Mouse (Mus musculus): Measurements from ENCODE around the gene Col4a3bp. TPM values are rescaled to one million over a fixed set of nuclear protein-coding genes. Genes with fewer than 3 reads are reported as not detected.
A peak's percentile ranks its signal among the peaks of the same experiment; 100 is the strongest.
"Not testable (repeated sequence)": the region's sequence is repeated elsewhere in the genome, so short reads cannot be mapped to it uniquely, and the experiment has no call there.

The Col4a3bp gene
- polyA plus RNA-seq, 1 experiment from 2014 or later, result 9.6 TPM

GRCm38 (mm10) chr13:96660095-96660860, 117.9 kb downstream of the Col4a3bp start:
- Histone ChIP-seq H3K36me3 (peaks cover 96% of the 10 kb centered on the region), H3K27ac (no peak overlapping the region), H3K27me3 (no peaks in the 10 kb centered on the region), H3K4me2 (no peak overlapping the region), H3K4me1 (no peaks in the 10 kb centered on the region), H3K9me3 (replicated peaks) (no peaks in the 10 kb centered on the region), H3K4me3 (replicated peaks) (no peak overlapping the region), H3K9ac (no peak overlapping the region)
- ATAC-seq (replicated peaks; ENCODE audit: low FRiP score), result no peak
- 79% methylated on average over 10 of the region's 10 CpGs for WGBS

- not testable (repeated sequence) for H3K9ac ChIP-seq
These were observed 120.7 kb downstream of the Col4a3bp start for GRCm38 (mm10) chr13:96663120-96663519.

GRCm38 (mm10) chr13:96664419-96664974, 122.1 kb downstream of the Col4a3bp start:
- 89% methylated on average over 7 of the region's 7 CpGs for WGBS
- H3K36me3 ChIP-seq, result peaks cover 71% of the 10 kb centered on the region

More at GRCm38 (mm10) chr13:96663120-96663519, 120.7 kb downstream of the Col4a3bp start:
- H3K4me1 ChIP-seq; H3K27ac ChIP-seq; H3K27me3 ChIP-seq; H3K9me3 ChIP-seq (replicated peaks); H3K4me2 ChIP-seq; H3K4me3 ChIP-seq (replicated peaks); ATAC-seq (replicated peaks; ENCODE audit: low FRiP score): not testable (repeated sequence)
- WGBS, result 96% methylated on average over 4 of the region's 4 CpGs
- peaks cover 85% of the 10 kb centered on the region for H3K36me3 ChIP-seq

GRCm38 (mm10) chr13:96670019-96670405, 127.6 kb downstream of the Col4a3bp start:
- H3K4me2 ChIP-seq, result peak overlapping the region; percentile 75
- H3K9ac ChIP-seq, result peak overlapping the region; percentile 93
- no peaks in the 10 kb centered on the region for H3K27me3 ChIP-seq
- 1% methylated on average over 13 of the region's 13 CpGs for WGBS
- H3K36me3 ChIP-seq, result peaks cover 20% of the 10 kb centered on the region
- peaks cover 29% of the 10 kb centered on the region for H3K4me1 ChIP-seq
- H3K4me3 ChIP-seq (replicated peaks), result peak overlapping the region; percentile 91
- no peak for ATAC-seq (replicated peaks; ENCODE audit: low FRiP score)
- peak overlapping the region; percentile 91 for H3K27ac ChIP-seq
- H3K9me3 ChIP-seq (replicated peaks), result no peaks in the 10 kb centered on the region

More at GRCm38 (mm10) chr13:96664419-96664974, 122.1 kb downstream of the Col4a3bp start:
- Histone ChIP-seq H3K27me3 (no peaks in the 10 kb centered on the region), H3K9me3 (replicated peaks) (no peaks in the 10 kb centered on the region), H3K27ac (no peak overlapping the region), H3K9ac (no peak overlapping the region), H3K4me2 (no peak overlapping the region), H3K4me1 (peaks cover 23% of the 10 kb centered on the region), H3K4me3 (replicated peaks) (no peak overlapping the region)
- no peak for ATAC-seq (replicated peaks; ENCODE audit: low FRiP score)

- H3K9ac ChIP-seq, result peak within 1 kb of the TSS; percentile 93
- H3K27me3 ChIP-seq, result no peaks in the 10 kb centered on the region
- H3K4me1 ChIP-seq, result peaks cover 29% of the 10 kb centered on the region
- ATAC-seq (replicated peaks; ENCODE audit: low FRiP score), result peak; percentile 100
- peak within 1 kb of the TSS; percentile 75 for H3K4me2 ChIP-seq
- WGBS, result under 1% methylated on average over 69 of the region's 70 CpGs
- H3K4me3 ChIP-seq (replicated peaks), result peak within 1 kb of the TSS; percentile 91
- H3K27ac ChIP-seq, result peak within 1 kb of the TSS; percentile 91
- no peaks in the 10 kb centered on the region for H3K9me3 ChIP-seq (replicated peaks)
- peaks cover 14% of the 10 kb centered on the region for H3K36me3 ChIP-seq
These were observed 128.1 kb downstream of the Col4a3bp start, which contains the start of gene Hmgcr for GRCm38 (mm10) chr13:96670406-96671077. Hmgcr (minus strand) TSS chr13:96670936.

GRCm38 (mm10) chr13:96671078-96671905, 128.9 kb downstream of the Col4a3bp start:
- Histone ChIP-seq H3K4me1 (peaks cover 29% of the 10 kb centered on the region), H3K9ac (peak overlapping the region; percentile 48), H3K9me3 (replicated peaks) (no peaks in the 10 kb centered on the region), H3K4me2 (peak overlapping the region; percentile 75), H3K27me3 (no peaks in the 10 kb centered on the region), H3K4me3 (replicated peaks) (peak overlapping the region; percentile 91), H3K36me3 (peaks cover 8% of the 10 kb centered on the region; the same call in 1 of the 2 replicates), H3K27ac (peak overlapping the region; percentile 82)
- no peak for ATAC-seq (replicated peaks; ENCODE audit: low FRiP score)
- 14% methylated on average over 31 of the region's 31 CpGs for WGBS

- Histone ChIP-seq H3K27me3 (no peaks in the 10 kb centered on the region), H3K4me3 (replicated peaks) (no peak overlapping the region), H3K9ac (no peak overlapping the region), H3K27ac (no peak overlapping the region), H3K9me3 (replicated peaks) (no peaks in the 10 kb centered on the region), H3K4me1 (peaks cover 29% of the 10 kb centered on the region), H3K4me2 (no peak overlapping the region; the same call in 1 of the 2 replicates), H3K36me3 (0 out of 2 replicates have a peak, but pooled peaks cover 2% of the 10 kb centered on the region)
- ATAC-seq (replicated peaks; ENCODE audit: low FRiP score), result no peak
- 90% methylated on average over 5 of the region's 5 CpGs for WGBS
These were observed 129.5 kb downstream of the Col4a3bp start for GRCm38 (mm10) chr13:96671906-96672234.

GRCm38 (mm10) chr13:96672276-96672675, 129.9 kb downstream of the Col4a3bp start:
- no peaks in the 10 kb centered on the region for H3K9me3 ChIP-seq (replicated peaks)
- no peak overlapping the region for H3K4me3 ChIP-seq (replicated peaks)
- 74% methylated on average over 6 of the region's 6 CpGs for WGBS
- no peak for ATAC-seq (replicated peaks; ENCODE audit: low FRiP score)
- H3K27ac ChIP-seq, result no peak overlapping the region
- H3K4me1 ChIP-seq, result peaks cover 26% of the 10 kb centered on the region
- no peak overlapping the region for H3K9ac ChIP-seq
- H3K4me2 ChIP-seq, result no peak overlapping the region
- no peaks in the 10 kb centered on the region for H3K36me3 ChIP-seq
- H3K27me3 ChIP-seq, result no peaks in the 10 kb centered on the region

- ATAC-seq (replicated peaks; ENCODE audit: low FRiP score), result no peak
- Histone ChIP-seq H3K9ac (no peak overlapping the region), H3K36me3 (no peaks in the 10 kb centered on the region), H3K27ac (no peak overlapping the region), H3K9me3 (replicated peaks) (no peaks in the 10 kb centered on the region), H3K4me2 (no peak overlapping the region), H3K27me3 (no peaks in the 10 kb centered on the region), H3K4me1 (peaks cover 12% of the 10 kb centered on the region), H3K4me3 (replicated peaks) (no peak overlapping the region)
- 84% methylated on average over 7 of the region's 7 CpGs for WGBS
These were observed 131.4 kb downstream of the Col4a3bp start for GRCm38 (mm10) chr13:96673817-96674216.

GRCm38 (mm10) chr13:96675756-96676155, 133.3 kb downstream of the Col4a3bp start:
- no peaks in the 10 kb centered on the region for H3K27me3 ChIP-seq
- ATAC-seq (replicated peaks; ENCODE audit: low FRiP score), result no peak
- peaks cover 6% of the 10 kb centered on the region for H3K4me1 ChIP-seq
- no peaks in the 10 kb centered on the region for H3K9me3 ChIP-seq (replicated peaks)
- H3K27ac ChIP-seq, result no peak overlapping the region
- H3K4me2 ChIP-seq, result no peak overlapping the region
- H3K4me3 ChIP-seq (replicated peaks), result no peak overlapping the region
- no peaks in the 10 kb centered on the region for H3K36me3 ChIP-seq
- no peak overlapping the region for H3K9ac ChIP-seq
- 77% methylated on average over 6 of the region's 6 CpGs for WGBS

GRCm38 (mm10) chr13:96677071-96677470, 134.7 kb downstream of the Col4a3bp start:
- Histone ChIP-seq H3K27ac (no peak overlapping the region), H3K27me3 (no peaks in the 10 kb centered on the region), H3K4me1 (no peaks in the 10 kb centered on the region), H3K9ac (no peak overlapping the region), H3K4me3 (replicated peaks) (no peak overlapping the region), H3K9me3 (replicated peaks) (no peaks in the 10 kb centered on the region), H3K4me2 (no peak overlapping the region), H3K36me3 (no peaks in the 10 kb centered on the region)
- ATAC-seq (replicated peaks; ENCODE audit: low FRiP score), result no peak
- 85% methylated on average over 1 of the region's 1 CpGs for WGBS
